Mouse (Mus musculus): ENCODE measurements around the gene Pcif1.
"Not testable (repeated sequence)": the region's sequence is repeated elsewhere in the genome, so short reads cannot be mapped to it uniquely, and the experiment has no call there.

Pcif1 gene

DNA sequence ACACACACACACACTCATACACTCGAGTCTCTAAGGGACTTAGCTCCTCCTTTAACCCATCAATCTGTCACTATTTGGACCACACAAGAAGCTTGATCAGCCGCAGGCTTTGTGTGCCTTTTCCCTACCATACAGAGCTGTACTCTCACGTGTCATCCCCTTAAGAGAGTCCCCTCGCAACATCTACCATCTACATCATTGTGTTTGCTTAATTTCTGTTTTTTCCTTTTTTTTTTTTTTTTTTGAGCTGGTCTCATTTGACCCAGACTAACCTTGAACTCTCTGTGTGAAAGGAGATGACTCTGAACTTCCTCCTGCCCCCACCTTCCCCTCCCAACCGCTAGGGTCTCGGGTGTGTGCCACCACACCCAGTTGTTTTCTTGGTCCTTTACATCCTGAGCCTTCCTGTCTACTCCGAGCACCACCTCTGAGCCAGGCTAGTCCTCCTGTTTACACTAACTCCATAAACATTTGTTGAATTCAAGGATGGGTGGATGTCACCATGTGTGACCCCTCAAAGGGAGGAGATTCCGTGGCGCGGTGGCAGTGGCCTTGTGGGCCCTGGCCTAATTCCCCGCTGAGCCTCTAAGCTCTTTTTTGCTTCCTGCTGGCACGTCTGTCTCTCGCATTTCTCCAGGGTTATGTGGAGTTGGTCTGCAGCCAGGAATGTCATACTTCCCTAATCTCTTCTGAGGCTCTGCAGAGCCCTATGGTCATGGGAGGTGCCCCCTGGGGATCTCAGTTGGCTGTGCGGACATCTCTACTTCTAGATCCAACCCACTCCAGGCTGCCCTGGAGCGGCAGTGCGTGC, 12.2 kb upstream of the Pcif1 start:
- DNase-seq (ENCODE audit: low read depth, low spot score), result peak; percentile 29

- DNase-seq (ENCODE audit: low read depth, low spot score), result no peak
These were observed 11.5 kb upstream of the Pcif1 start for GRCm38 (mm10) chr2:164867566-164867965.

DNA sequence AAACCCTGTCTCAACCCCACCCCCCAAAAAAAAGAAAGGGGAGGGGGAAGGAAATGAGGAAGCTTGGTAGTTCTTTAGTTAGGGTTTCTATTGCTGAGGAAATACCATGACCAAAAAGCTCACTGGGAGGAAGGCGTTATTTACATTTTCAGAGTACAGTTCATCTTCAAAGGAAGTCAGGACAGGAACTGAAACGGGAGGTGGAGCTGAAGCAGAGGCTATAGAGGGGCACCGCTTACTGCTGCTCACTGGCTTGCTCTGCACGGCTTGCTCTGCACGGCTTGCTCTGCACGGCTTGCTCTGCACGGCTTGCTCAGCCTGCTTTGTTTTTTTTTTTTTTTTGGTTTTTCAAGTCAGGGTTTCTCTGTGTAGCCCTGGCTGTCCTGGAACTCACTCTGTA, 10.6 kb upstream of the Pcif1 start:
- no peak for DNase-seq (ENCODE audit: low read depth, low spot score)

- no peak for DNase-seq (ENCODE audit: low read depth, low spot score)
These were observed 7.4 kb upstream of the Pcif1 start for GRCm38 (mm10) chr2:164871602-164872303.

- no peak for DNase-seq (ENCODE audit: low read depth, low spot score)
These were observed 5.5 kb upstream of the Pcif1 start for GRCm38 (mm10) chr2:164873621-164874020.

DNA sequence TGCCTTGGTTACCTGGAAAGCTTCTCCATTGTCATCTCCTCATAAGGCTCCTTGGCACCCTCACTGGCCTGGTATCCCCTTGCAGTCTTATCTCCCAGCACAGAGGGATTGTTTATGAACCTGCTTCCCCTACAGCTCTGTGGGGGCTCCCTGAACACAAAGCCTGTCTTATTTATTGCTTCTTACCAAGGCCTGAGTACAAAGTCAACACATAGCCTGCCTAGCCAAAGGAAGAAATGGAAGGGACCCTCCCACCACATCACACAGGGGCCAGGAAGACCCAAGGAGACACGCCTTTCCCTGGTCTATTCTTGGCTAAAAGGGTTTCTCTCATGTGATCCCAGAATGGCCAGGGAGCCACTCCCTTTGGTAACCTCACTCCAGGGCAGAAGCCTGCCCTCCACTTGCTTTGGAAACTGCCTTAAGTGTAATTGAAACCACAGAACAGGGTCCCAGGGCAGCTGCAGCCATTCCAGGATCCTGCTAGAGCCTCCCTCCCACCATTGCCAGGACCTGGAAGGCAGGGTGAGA, 4.8 kb upstream of the Pcif1 start:
- DNase-seq (ENCODE audit: low read depth, low spot score), result no peak

DNA sequence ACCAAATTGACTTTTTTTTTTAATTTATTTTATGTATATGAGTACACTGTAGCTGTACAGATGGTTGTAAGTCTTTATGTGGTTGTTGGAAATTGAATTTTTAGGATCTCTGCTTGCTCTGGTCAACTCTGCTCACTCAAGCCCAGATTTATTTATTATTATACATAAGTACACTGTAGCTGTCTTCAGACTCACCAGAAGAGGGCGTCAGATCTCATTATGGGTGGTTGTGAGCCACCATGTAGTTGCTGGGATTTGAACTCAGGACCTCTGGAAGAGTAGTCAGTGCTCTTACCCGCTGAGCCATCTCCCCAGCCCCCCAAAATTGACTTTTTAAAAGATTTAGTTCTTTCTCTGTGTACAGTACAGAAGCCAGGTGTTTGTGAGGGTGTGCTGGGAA, 3.5 kb upstream of the Pcif1 start:
- not testable (repeated sequence) for DNase-seq (ENCODE audit: low read depth, low spot score)

- DNase-seq (ENCODE audit: low read depth, low spot score), result not testable (repeated sequence)
These were observed 1.5 kb upstream of the Pcif1 start for GRCm38 (mm10) chr2:164877376-164878215.

- peak; percentile 88 for DNase-seq (ENCODE audit: low read depth, low spot score)
These were observed 436 bp upstream of the Pcif1 start for GRCm38 (mm10) chr2:164878509-164879227.

DNA sequence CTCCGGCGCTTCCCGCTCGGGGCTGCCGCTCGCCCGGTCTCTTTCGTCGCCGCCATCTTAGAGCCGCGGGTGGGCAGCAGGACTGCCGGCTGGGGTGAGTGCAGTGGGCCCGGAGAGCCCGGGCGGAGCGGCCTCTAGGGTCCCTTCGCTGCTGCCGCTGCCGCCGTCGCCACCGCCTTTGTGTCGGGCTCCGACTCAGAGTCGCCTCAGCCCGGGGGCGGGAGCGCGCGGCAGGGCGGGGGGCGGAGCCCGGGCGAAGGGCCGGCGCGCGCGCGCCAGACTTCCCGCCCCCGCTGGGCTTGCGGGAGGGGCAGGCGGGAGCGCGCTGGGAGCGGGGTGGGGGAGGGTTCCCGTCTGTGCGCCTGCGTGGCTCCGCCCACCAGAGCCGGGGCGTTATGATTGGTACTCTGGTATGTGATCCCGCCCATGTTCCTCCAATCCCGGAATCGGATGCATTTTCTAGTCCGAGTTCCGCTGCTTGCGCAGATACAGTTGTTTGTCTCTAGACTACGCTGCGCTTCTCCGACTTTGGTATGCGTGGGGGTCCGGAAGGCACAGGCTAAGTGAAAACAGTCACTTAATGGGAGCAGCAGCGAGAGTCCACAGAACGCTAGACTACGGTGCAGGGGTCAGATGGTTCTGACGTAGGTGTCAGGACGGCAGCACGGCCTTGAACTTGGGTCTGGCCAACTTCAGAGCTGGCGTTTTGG, 619 bp downstream of the Pcif1 start:
- peak; percentile 98 for DNase-seq (ENCODE audit: low read depth, low spot score)

GRCm38 (mm10) chr2:164882619-164883018, 3.5 kb downstream of the Pcif1 start:
- DNase-seq (ENCODE audit: low read depth, low spot score), result peak; percentile 58

DNA sequence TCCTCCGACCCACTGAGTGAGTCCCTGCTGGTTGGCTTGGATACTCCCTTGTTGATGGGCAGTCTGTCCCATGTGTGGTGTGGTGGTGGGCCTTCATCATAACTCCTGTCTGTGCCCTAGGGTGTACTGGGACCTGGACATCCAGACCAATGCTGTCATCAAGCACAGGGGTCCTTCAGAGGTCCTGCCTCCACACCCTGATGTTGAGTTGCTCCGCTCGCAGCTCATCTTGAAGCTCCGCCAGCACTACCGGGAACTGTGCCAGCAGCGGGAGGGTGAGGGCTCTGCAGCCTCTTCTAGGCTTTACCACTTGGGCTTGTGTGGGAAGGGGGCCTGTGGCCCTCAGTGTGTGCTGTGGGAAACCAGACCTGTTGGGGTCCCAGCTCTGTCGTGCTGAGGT, 6.7 kb downstream of the Pcif1 start:
- peak; percentile 85 for DNase-seq (ENCODE audit: low read depth, low spot score)

DNA sequence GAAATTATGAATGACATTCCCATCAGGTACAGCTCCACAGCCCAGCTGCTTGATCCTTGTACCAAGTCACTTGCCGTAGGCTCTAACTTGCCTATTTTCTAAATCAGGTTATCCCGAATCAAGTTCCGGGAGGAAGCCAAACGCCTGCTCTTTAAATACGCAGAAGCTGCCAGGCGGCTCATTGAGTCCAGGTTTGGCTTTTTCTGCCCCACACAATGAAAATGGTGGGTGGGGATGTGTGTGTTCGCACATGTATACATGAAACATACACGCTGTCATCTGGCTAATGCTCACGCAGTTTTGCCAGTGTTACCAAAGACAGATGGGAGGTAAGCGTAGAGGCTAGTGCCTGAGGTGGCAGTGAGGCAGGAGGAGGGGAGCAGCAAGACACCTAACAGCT, 7.5 kb downstream of the Pcif1 start:
- peak; percentile 52 for DNase-seq (ENCODE audit: low read depth, low spot score)

DNA sequence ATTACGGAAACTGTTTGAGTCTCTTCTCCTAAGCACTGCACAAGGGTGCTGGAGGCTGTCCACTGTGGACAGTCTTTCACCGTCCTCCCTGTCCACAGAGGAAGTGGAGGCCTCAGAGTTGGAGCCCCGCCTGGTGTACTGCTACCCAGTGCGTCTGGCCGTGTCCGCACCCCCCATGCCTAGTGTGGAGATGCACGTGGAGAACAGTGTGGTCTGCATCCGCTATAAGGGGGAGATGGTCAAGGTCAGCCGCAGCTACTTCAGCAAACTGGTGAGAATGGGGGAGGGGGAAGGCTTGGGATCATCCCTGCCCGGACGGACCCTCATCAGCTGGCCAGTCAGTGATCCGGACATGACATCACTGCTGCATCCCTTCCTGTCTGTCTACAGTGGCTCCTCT, 9.9 kb downstream of the Pcif1 start:
- DNase-seq (ENCODE audit: low read depth, low spot score), result no peak

GRCm38 (mm10) chr2:164889960-164890359, 10.9 kb downstream of the Pcif1 start:
- DNase-seq (ENCODE audit: low read depth, low spot score), result no peak

- no peak for DNase-seq (ENCODE audit: low read depth, low spot score)
These were observed 11.4 kb downstream of the Pcif1 start for GRCm38 (mm10) chr2:164890411-164891049.

GRCm38 (mm10) chr2:164891056-164891834, 12.1 kb downstream of the Pcif1 start:
- DNase-seq (ENCODE audit: low read depth, low spot score), result peak; percentile 32

- peak; percentile 65 for DNase-seq (ENCODE audit: low read depth, low spot score)
These were observed 13.0 kb downstream of the Pcif1 start for GRCm38 (mm10) chr2:164891908-164892695.
